Mouse (Mus musculus): ENCODE results near the gene Sfmbt2.

DNA sequence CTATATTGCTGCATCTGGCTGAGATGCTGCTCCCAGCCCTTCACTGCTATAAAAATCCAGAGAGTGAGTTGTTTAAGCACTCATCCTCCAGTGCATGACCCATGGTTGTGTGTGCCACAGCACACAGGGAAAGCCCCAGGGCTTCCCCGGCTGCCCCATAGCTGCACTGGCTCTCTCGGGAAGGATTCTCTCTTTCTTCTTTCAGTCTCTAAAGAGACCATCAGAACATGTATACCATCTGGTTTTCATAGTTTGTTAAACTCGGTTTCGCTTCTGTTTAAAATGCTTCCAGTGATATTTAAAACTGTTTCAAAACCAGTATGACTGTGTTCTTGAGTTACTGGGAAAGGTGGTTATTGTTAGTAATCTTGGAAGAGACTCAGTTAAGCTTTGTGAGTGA is 47.1 kb upstream of the Sfmbt2 start:
- TF ChIP-seq GATA1 (IDR thresholded peaks at IDR 0.05; ENCODE audit: borderline replicate concordance, low read length) (no peak), CTCF (IDR thresholded peaks at IDR 0.05; ENCODE audit: low read depth, low read length) (no peak), TAL1 (conservative IDR thresholded peaks at IDR 0.05; ENCODE audit: low read depth, low read length) (no peak), POLR2AphosphoS5 (IDR thresholded peaks at IDR 0.05; ENCODE audit: insufficient replicate concordance, low read depth, low read length) (no peak), GATA2 (IDR thresholded peaks at IDR 0.05; ENCODE audit: borderline replicate concordance, low read depth, low read length) (no peak)

Data from G1E (cell line).